Mouse (Mus musculus): Measurements from ENCODE around the gene Gm11146.

- no peak for TF ChIP-seq CTCF (IDR thresholded peaks at IDR 0.05; ENCODE audit: insufficient read depth, low read length)
- TF ChIP-seq POLR2A (IDR thresholded peaks at IDR 0.05; ENCODE audit: borderline replicate concordance, extremely low read depth, low read depth, low read length), result no peak
Observed at GRCm38 (mm10) chr16:77592986-77593385, 8.9 kb downstream of the Gm11146 start.

Data from lung, adult 2 months (tissue).